Mouse (Mus musculus) small intestine, adult 2 months (tissue): ENCODE results near the gene Usp43. TPM values are rescaled to one million over a fixed set of nuclear protein-coding genes. Genes with fewer than 3 reads are reported as not detected.

Source experiments
- H3K27ac ChIP-seq: fragments of 200-500 bp; 2 replicates; pipeline ENCODE4 v1.5.1; 2012; ENCODE audit warnings: low read depth, low read length, control low read depth, inconsistent platforms; ENCODE audit not compliant: insufficient read depth
- H3K27me3 ChIP-seq: fragments of 200-500 bp; 2 replicates; pipeline ENCODE4 v1.6.1; 2012; ENCODE audit warnings: mild to moderate bottlenecking, moderate library complexity, low read length, inconsistent platforms; ENCODE audit not compliant: control insufficient read depth, insufficient read depth
- H3K36me3 ChIP-seq: fragments of 200-500 bp; 2 replicates; pipeline ENCODE4 v1.6.1; 2012; ENCODE audit warnings: mild to moderate bottlenecking, low read length, control low read depth, inconsistent platforms; ENCODE audit not compliant: control insufficient read depth, insufficient read depth
- H3K4me1 ChIP-seq: fragments of 200-500 bp; 2 replicates; pipeline ENCODE4 v1.6.1; 2012; ENCODE audit warnings: low read length, inconsistent platforms, mixed read lengths; ENCODE audit not compliant: control insufficient read depth, insufficient read depth, insufficient read length
- H3K4me3 ChIP-seq: fragments of 200-500 bp; 2 replicates; pipeline ENCODE4 v1.5.1; 2012; ENCODE audit warnings: low read depth, mild to moderate bottlenecking, control low read depth, inconsistent platforms, low read length, moderate library complexity
- CTCF ChIP-seq: fragments of 200-500 bp; IDR thresholded peaks from 2 replicates; pipeline ENCODE4 v1.5.1; 2012; ENCODE audit warnings: low read depth, mild to moderate bottlenecking, control low read depth, inconsistent platforms, low read length, moderate library complexity, mixed read lengths; ENCODE audit not compliant: insufficient replicate concordance, insufficient read length; ENCODE audit errors: extremely low read depth
- POLR2A ChIP-seq: fragments of 200-500 bp; IDR thresholded peaks from 2 replicates; pipeline ENCODE4 v1.6.1; 2012; ENCODE audit warnings: low read depth, mild to moderate bottlenecking, control low read depth, inconsistent platforms, low read length, moderate library complexity
- WGBS: fragments of 180-500 bp; shearing (Covaris S2); methylation state at CpG from one replicate; pipeline ENCODE4 v1.1.7; 2018; 5-methylcytosine and 5-hydroxymethylcytosine counted together
- polyA plus RNA-seq: library from polyadenylated mRNA; depleted of rRNA; stranded (reverse); fragments of >200 nt; gene quantifications from 2 replicates; pipeline ENCODE4 v1.2.3, GENCODE M21; 2012

Usp43 gene
- polyA plus RNA-seq, 1 experiment: 17.3 TPM

- H3K36me3 ChIP-seq: no peaks in the 10 kb centered on the region
- H3K4me3 ChIP-seq: no peak overlapping the region
- no peak overlapping the region for H3K27ac ChIP-seq
- 87% methylated on average over 10 of the region's 10 CpGs for WGBS
- no peaks in the 10 kb centered on the region for H3K4me1 ChIP-seq
- H3K27me3 ChIP-seq: no peaks in the 10 kb centered on the region
- TF ChIP-seq POLR2A: no peak
These were observed 86.4 kb downstream of the Usp43 start for GRCm38 (mm10) chr11:67835408-67836078.

GRCm38 (mm10) chr11:67831820-67832219 is 90.1 kb downstream of the Usp43 start:
- Histone ChIP-seq H3K27ac (no peak overlapping the region), H3K27me3 (no peaks in the 10 kb centered on the region), H3K4me1 (no peaks in the 10 kb centered on the region), H3K36me3 (no peaks in the 10 kb centered on the region), H3K4me3 (no peak overlapping the region)
- WGBS: 55% methylated on average over 5 of the region's 5 CpGs
- TF ChIP-seq POLR2A (no peak), CTCF (no peak)

- Histone ChIP-seq H3K4me1 (no peaks in the 10 kb centered on the region), H3K27ac (no peak overlapping the region), H3K36me3 (no peaks in the 10 kb centered on the region), H3K27me3 (no peaks in the 10 kb centered on the region), H3K4me3 (no peak overlapping the region)
- no peak for TF ChIP-seq POLR2A
- 49% methylated on average over 6 of the region's 6 CpGs for WGBS
These were observed 92.4 kb downstream of the Usp43 start for GRCm38 (mm10) chr11:67829530-67829929.

GRCm38 (mm10) chr11:67828360-67829059 is 93.4 kb downstream of the Usp43 start:
- Histone ChIP-seq H3K4me1 (no peaks in the 10 kb centered on the region), H3K4me3 (no peak overlapping the region), H3K27ac (no peak overlapping the region), H3K36me3 (no peaks in the 10 kb centered on the region), H3K27me3 (no peaks in the 10 kb centered on the region)
- 11% methylated on average over 12 of the region's 12 CpGs for WGBS
- TF ChIP-seq POLR2A (no peak), CTCF (no peak)

- Histone ChIP-seq H3K27ac (no peak overlapping the region), H3K36me3 (no peaks in the 10 kb centered on the region), H3K27me3 (no peaks in the 10 kb centered on the region), H3K4me3 (no peak overlapping the region), H3K4me1 (peaks cover 2% of the 10 kb centered on the region; the same call in 1 of the 2 replicates)
- no peak for TF ChIP-seq CTCF
- TF ChIP-seq POLR2A: no peak
- 92% methylated on average over 6 of the region's 6 CpGs for WGBS
These were observed 100.4 kb downstream of the Usp43 start for GRCm38 (mm10) chr11:67821560-67821959.

- no peak for TF ChIP-seq POLR2A
- TF ChIP-seq CTCF: peak; percentile 64; the same call in 1 of the 2 replicates
- H3K27me3 ChIP-seq: no peaks in the 10 kb centered on the region
- no peak overlapping the region for H3K27ac ChIP-seq
- H3K36me3 ChIP-seq: no peaks in the 10 kb centered on the region
- no peak overlapping the region for H3K4me3 ChIP-seq
- H3K4me1 ChIP-seq: peaks cover 2% of the 10 kb centered on the region; the same call in 1 of the 2 replicates
- WGBS: 34% methylated on average over 4 of the region's 4 CpGs
These were observed 101.7 kb downstream of the Usp43 start for GRCm38 (mm10) chr11:67820221-67820620.

GRCm38 (mm10) chr11:67819604-67820003 is 102.3 kb downstream of the Usp43 start:
- WGBS: 7% methylated on average over 5 of the region's 5 CpGs
- Histone ChIP-seq H3K27ac (no peak overlapping the region), H3K27me3 (no peaks in the 10 kb centered on the region), H3K4me1 (peaks cover 2% of the 10 kb centered on the region; the same call in 1 of the 2 replicates), H3K4me3 (no peak overlapping the region), H3K36me3 (no peaks in the 10 kb centered on the region)
- TF ChIP-seq CTCF (no peak), POLR2A (no peak)
